Mouse (Mus musculus) gastrocnemius, postnatal 14 days (tissue): ENCODE data around the gene Tbxas1. TPM values are rescaled to one million over a fixed set of nuclear protein-coding genes. Genes with fewer than 3 reads are reported as not detected.

Experiments used
- DNase-seq: peaks from one replicate; pipeline ENCODE4 v3.0.0; 2021; ENCODE audit warnings: mixed read lengths
- intact Hi-C: fragments of 180-260 bp; cut with DNase I; formaldehyde crosslinking; loops from one replicate; pipeline ENCODE4 v1.15.1; 2025; ENCODE audit warnings: low total_unique reads
- total RNA-seq, 2 experiments: library from RNA; stranded (reverse); gene quantifications; 2 replicates each; pipeline ENCODE4 v1.2.3; 2021

Gene Tbxas1
- total RNA-seq, 2 experiments from 2014 or later, result 0.75 to 1.4 TPM

- intact Hi-C loops, result no loop called here
- DNase-seq, result no peak
Observed at GRCm38 (mm10) chr6:38974162-38974525, 98.9 kb downstream of the Tbxas1 start.

GRCm38 (mm10) chr6:38974536-38975268, 99.5 kb downstream of the Tbxas1 start:
- no peak for DNase-seq
- intact Hi-C loops, result no loop called here

GRCm38 (mm10) chr6:38975866-38976265, 100.7 kb downstream of the Tbxas1 start:
- no peak for DNase-seq
- intact Hi-C loops, result no loop called here

- DNase-seq, result no peak
- intact Hi-C loops, result no loop called here
Observed at GRCm38 (mm10) chr6:38976355-38976754, 101.2 kb downstream of the Tbxas1 start.

DNA sequence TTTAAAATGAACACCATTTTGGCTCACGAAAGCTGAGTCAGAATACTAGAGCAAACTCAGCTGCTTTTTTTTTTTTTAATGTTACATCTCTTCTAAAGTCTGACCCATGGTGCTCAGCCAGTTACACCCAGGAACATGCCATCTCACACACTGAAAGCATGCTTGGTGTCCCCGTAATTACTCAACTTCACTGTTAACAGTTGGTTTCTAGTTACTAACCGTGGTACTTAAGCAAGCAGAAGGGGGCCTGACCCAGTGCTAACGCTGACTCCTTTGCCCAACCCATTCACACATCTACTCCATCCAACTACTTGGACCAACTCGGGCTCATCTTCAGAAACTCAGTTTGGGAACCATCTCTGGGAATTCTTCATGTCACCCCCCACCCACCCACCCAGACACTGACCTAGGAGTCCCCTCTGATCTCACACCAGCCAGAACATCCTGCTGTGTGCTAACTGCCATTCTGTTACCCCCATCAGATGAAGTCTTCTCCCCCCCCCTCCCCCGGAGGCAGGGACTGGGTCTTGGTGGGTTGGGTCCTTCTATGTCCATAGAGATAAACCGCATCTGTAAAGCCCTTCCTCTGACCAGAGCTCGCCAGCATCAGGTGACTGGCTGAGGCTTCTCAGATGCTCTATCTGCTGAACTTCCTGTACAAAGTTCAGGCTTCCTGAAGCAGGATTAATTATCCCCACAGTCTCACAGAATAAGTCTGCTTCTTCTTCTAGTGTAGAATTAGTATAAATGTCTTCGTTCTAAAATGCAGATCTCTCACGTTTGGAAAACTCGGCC, 105.9 kb downstream of the Tbxas1 start:
- no peak for DNase-seq
- intact Hi-C loops, result no loop called here

GRCm38 (mm10) chr6:38982071-38982470, 106.9 kb downstream of the Tbxas1 start:
- no peak for DNase-seq
- intact Hi-C loops, result no loop called here

GRCm38 (mm10) chr6:38982656-38983055, 107.5 kb downstream of the Tbxas1 start:
- intact Hi-C loops, result no loop called here
- DNase-seq, result no peak

DNA sequence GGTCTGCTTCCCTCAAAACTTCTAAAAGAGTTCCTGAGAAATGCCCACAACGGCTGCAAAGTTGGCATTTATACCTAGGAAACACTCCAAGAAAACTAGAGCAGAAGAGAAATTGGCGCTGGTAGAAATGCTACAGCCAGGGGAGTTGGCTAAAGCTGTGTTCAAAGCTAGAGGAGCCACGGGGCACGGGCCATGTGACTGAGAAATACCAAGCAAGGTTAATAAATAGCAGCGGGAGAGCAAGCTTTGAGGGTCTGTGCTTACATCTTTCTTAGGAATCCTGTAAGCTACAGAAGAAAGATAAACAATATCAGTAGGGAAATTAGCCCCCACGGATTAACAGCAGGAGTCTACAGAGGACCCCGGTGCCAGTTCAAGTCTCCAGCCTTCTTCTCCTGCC, 107.9 kb downstream of the Tbxas1 start:
- no peak for DNase-seq
- intact Hi-C loops, result no loop called here

GRCm38 (mm10) chr6:38984626-38985025, 109.4 kb downstream of the Tbxas1 start:
- DNase-seq, result no peak
- intact Hi-C loops, result no loop called here

GRCm38 (mm10) chr6:38986641-38987040, 111.4 kb downstream of the Tbxas1 start:
- intact Hi-C loops, result no loop called here
- no peak for DNase-seq

- no peak for DNase-seq
- intact Hi-C loops, result no loop called here
Observed at GRCm38 (mm10) chr6:38992016-38992415, 116.8 kb downstream of the Tbxas1 start.

DNA sequence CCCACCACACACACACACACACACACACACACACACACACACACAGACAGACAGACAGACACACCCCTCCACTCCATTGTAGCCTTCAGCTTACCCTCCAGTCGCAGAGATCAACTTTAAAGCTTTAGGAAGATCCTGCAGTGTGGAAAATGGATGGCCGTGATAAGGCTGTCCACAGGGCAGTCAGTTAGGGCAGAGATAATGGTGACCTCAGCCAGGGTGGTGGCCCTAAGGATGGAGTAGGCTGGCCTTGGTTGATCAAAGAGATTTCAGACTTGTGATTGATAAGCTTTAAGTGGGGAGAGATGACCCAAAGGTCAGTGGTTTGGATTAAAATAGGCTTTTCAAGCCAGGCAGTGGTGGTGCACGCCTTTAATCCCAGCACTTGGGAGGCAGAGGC, 120.6 kb downstream of the Tbxas1 start:
- intact Hi-C loops, result no loop called here
- no peak for DNase-seq

- DNase-seq, result no peak
- intact Hi-C loops, result no loop called here
Observed at GRCm38 (mm10) chr6:38997838-38998237, 122.6 kb downstream of the Tbxas1 start.

- no peak for DNase-seq
Observed at GRCm38 (mm10) chr6:39003126-39003525, 127.9 kb downstream of the Tbxas1 start.

DNA sequence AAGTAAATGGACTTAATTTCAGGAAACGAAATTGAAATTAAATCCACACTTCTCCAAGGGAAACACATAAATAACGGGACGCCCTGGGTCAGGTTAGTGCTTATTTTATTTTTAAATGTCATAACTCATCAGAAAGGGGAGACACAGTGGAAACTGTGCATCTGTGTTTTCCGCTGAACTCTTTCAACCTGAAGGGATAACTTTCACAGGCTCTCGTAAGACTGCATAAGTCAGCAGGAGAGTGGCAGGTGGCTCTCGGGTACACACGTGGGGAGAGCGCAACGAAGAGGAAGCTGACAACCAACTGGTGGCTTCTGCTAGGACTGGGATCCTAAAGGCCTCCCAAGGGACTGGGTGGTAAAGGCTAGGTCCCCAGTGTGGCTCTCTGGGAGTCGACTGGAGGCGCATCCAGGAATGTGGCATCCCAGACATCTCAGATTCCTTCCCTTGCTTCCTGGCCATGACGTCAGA, 128.8 kb downstream of the Tbxas1 start:
- intact Hi-C loops, result no loop called here
- DNase-seq, result no peak

More at GRCm38 (mm10) chr6:39003126-39003525, 127.9 kb downstream of the Tbxas1 start:
- intact Hi-C loops, result no loop called here

DNA sequence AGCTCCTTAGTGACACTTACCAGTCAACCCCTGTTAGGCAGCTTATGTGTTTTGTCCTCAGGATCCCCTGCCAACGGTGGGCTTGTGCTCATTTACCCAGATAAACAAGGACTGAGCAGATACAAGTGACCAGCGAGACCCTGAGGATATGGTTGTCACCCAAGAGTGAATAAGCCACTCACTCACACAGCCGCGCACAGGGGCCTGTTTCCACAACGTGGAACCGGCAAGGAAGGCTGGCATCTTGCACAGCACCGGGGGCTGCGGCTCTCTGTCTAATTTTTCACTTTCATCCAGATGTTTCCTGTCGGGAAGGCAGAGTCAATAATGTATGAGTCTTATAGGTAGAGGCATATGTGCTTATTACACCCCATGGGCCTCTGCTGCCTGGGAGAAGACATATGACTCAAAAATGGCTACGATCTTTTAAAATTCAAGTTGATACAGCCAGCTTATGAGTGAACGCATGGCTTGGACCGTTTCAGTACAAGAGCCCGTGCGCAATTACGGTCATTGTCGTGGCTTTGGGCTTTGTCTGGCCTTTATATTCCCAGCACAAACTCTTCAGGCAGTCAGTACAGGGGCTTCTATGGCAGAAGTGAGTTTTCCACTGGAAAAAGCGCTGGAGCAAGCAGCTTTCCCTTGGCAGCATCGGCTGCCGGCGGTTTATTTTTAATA, 130.2 kb downstream of the Tbxas1 start:
- DNase-seq, result no peak
- intact Hi-C loops, result no loop called here

GRCm38 (mm10) chr6:39005945-39006572, 130.9 kb downstream of the Tbxas1 start:
- intact Hi-C loops, result no loop called here
- DNase-seq, result no peak

GRCm38 (mm10) chr6:39007223-39007622, 132.0 kb downstream of the Tbxas1 start:
- no peak for DNase-seq
- intact Hi-C loops, result no loop called here

GRCm38 (mm10) chr6:39008116-39008515, 132.9 kb downstream of the Tbxas1 start:
- no peak for DNase-seq
- intact Hi-C loops, result no loop called here
